Mouse (Mus musculus) kidney, postnatal 0 days (tissue): Measurements from ENCODE around the gene Dpf2. TPM values are rescaled to one million over a fixed set of nuclear protein-coding genes. Genes with fewer than 3 reads are reported as not detected.

ENCODE experiments used
- ATAC-seq: fragments of 200-750 bp; cut with Nextera tagmentation; replicated peaks from 2 replicates; pipeline ENCODE4 v1.8.0; 2017; ENCODE audit warnings: low read depth, moderate number of reproducible peaks, moderate TSS enrichment, moderate library complexity; ENCODE audit not compliant: low FRiP score
- DNase-seq: peaks from one replicate; pipeline ENCODE4 v3.0.0-alpha.2; 2016; ENCODE audit warnings: low spot score
- H3K27ac ChIP-seq: fragments of 300-500 bp; sonication (generic); 2 replicates; pipeline ENCODE4 v1.5.1; 2014; ENCODE audit warnings: mild to moderate bottlenecking
- H3K27me3 ChIP-seq: fragments of 300-500 bp; sonication (generic); 2 replicates; pipeline ENCODE4 v1.6.1; 2014; ENCODE audit warnings: low read length, mixed read lengths; ENCODE audit not compliant: insufficient read depth
- H3K36me3 ChIP-seq: fragments of 300-500 bp; sonication (generic); 2 replicates; pipeline ENCODE4 v1.6.1; 2014; ENCODE audit warnings: low read length, mixed read lengths; ENCODE audit not compliant: insufficient read depth
- H3K4me1 ChIP-seq: fragments of 300-500 bp; sonication (generic); replicated peaks from 2 replicates; pipeline ENCODE4 v1.6.1; 2014; ENCODE audit warnings: antibody characterized with exemption, low read length, mixed read lengths; ENCODE audit not compliant: insufficient read depth
- H3K4me2 ChIP-seq: fragments of 300-500 bp; sonication (generic); 2 replicates; pipeline ENCODE4 v1.6.1; 2014; ENCODE audit warnings: mild to moderate bottlenecking, low read length, moderate library complexity, mixed read lengths
- H3K4me3 ChIP-seq: fragments of 300-500 bp; sonication (generic); replicated peaks from 2 replicates; pipeline ENCODE4 v1.5.1; 2014; ENCODE audit warnings: low read depth, low read length
- H3K9ac ChIP-seq: fragments of 300-500 bp; sonication (generic); 2 replicates; pipeline ENCODE4 v1.6.1; 2014; ENCODE audit warnings: low read depth, low read length
- H3K9me3 ChIP-seq: fragments of 300-500 bp; sonication (generic); replicated peaks from 2 replicates; pipeline ENCODE4 v1.6.1; 2016; ENCODE audit warnings: low read length, inconsistent platforms, mixed read lengths
- CTCF ChIP-seq: IDR thresholded peaks from 2 replicates; pipeline ENCODE4 v1.5.1; 2016; ENCODE audit warnings: antibody characterized with exemption, low read depth, mild to moderate bottlenecking, moderate library complexity
- WGBS: fragments of 180-500 bp; shearing (Covaris S2); extraction: QIAGEN DNeasy Blood & Tissue Kit; methylation state at CpG from one replicate; pipeline ENCODE4 v1.1.7; 2014; 5-methylcytosine and 5-hydroxymethylcytosine counted together
- polyA plus RNA-seq: library from polyadenylated mRNA; unstranded; fragments of >200 nt; fragmentation: Nextera tagmentation; extraction: Ambion mirVana; gene quantifications from 2 replicates; pipeline ENCODE4 v1.2.1, GENCODE M21; 2015

The Dpf2 gene
- polyA plus RNA-seq: 108 and 109 TPM in 2 replicates

- DNase-seq (no peak), ATAC-seq (peak; percentile 41)
- Histone ChIP-seq H3K4me2 (peak within 1 kb of the TSS; percentile 80), H3K4me1 (peaks cover 17% of the 10 kb centered on the region; the same call in 1 of the 2 replicates), H3K27me3 (no peaks in the 10 kb centered on the region), H3K4me3 (peak within 1 kb of the TSS; percentile 76), H3K27ac (peak within 1 kb of the TSS; percentile 81), H3K36me3 (peaks cover 17% of the 10 kb centered on the region), H3K9me3 (no peaks in the 10 kb centered on the region), H3K9ac (peak within 1 kb of the TSS; percentile 95)
- 20% methylated on average over 13 of the region's 13 CpGs for WGBS
- no peak for TF ChIP-seq CTCF
Measured at GRCm38 (mm10) chr19:5913007-5913719, at the start of gene Dpf2. Gene Dpf2 (minus strand): TSS chr19:5913010.

- Histone ChIP-seq H3K4me3 (no peak overlapping the region), H3K27me3 (no peaks in the 10 kb centered on the region), H3K4me1 (peaks cover 30% of the 10 kb centered on the region), H3K9ac (no peak overlapping the region), H3K4me2 (no peak overlapping the region), H3K9me3 (no peaks in the 10 kb centered on the region), H3K36me3 (peaks cover 6% of the 10 kb centered on the region; the same call in 1 of the 2 replicates), H3K27ac (no peak overlapping the region)
- WGBS: 88% methylated on average over 5 of the region's 5 CpGs
- no peak for TF ChIP-seq CTCF
- no peak for ATAC-seq
- DNase-seq: no peak
Measured at GRCm38 (mm10) chr19:5957371-5957770, 44.6 kb upstream of the Dpf2 start.

DNA sequence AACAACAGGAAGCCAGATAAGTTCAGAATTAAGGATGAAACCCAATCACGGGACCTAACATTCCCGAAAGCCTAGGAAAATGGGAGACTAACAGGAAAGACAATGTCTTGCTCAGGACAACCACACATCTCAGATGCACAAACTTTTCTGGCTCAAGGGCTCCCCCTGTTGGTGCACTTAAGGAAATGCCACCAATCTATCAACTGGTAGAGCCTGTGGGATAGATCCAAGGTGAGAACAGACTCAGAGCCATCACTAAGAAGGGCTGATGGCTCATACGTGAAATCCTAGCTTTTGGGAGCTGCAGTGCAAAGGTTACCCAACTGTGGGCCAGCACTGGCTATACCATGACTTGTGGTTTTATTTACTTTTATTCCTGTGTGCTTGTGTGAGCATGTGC lies 43.9 kb upstream of the Dpf2 start:
- WGBS: 13% methylated on average over 3 of the region's 3 CpGs
- Histone ChIP-seq H3K4me2 (no peak overlapping the region), H3K4me3 (no peak overlapping the region), H3K4me1 (peaks cover 35% of the 10 kb centered on the region), H3K9me3 (no peaks in the 10 kb centered on the region), H3K27me3 (no peaks in the 10 kb centered on the region), H3K27ac (no peak overlapping the region), H3K9ac (no peak overlapping the region), H3K36me3 (peaks cover 7% of the 10 kb centered on the region; the same call in 1 of the 2 replicates)
- TF ChIP-seq CTCF: peak; percentile 97
- DNase-seq (peak; percentile 91), ATAC-seq (no peak; the same call in 1 of the 2 replicates)

GRCm38 (mm10) chr19:5955704-5956670 lies 43.2 kb upstream of the Dpf2 start:
- no peaks in the 10 kb centered on the region for H3K27me3 ChIP-seq
- peaks cover 10% of the 10 kb centered on the region; the same call in 1 of the 2 replicates for H3K36me3 ChIP-seq
- peak; percentile 83 for DNase-seq
- H3K9me3 ChIP-seq: no peaks in the 10 kb centered on the region
- no peak for TF ChIP-seq CTCF
- H3K27ac ChIP-seq: peak overlapping the region; percentile 72
- WGBS: 45% methylated on average over 28 of the region's 28 CpGs
- H3K4me2 ChIP-seq: peak overlapping the region; percentile 48
- 0 out of 2 replicates have a peak overlapping the region, but pooled peaks have one; percentile 18 for H3K4me3 ChIP-seq
- ATAC-seq: peak; percentile 16; the same call in 1 of the 2 replicates
- no peak overlapping the region for H3K9ac ChIP-seq
- peaks cover 39% of the 10 kb centered on the region for H3K4me1 ChIP-seq

DNA sequence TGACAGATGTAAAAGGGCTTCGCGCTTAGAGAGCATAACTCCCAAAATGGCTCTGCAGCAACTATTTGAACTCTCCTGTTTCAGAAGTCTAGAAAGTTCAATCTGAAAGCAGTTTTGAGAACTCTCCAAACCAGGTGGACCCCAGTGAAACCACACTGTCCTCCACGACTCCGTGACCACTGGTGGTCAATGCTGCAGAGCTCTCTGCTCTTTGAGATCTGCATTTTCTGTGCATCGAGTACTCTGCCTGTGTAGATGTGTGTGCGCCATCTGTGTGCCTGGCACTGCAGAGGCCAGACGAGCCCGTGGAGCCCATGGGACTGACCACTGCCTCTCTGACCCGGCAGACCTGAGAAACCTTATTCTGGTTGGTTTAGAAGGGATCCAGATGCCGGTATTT lies 42.1 kb upstream of the Dpf2 start:
- no peak for TF ChIP-seq CTCF
- DNase-seq: no peak
- Histone ChIP-seq H3K27me3 (no peaks in the 10 kb centered on the region), H3K36me3 (peaks cover 20% of the 10 kb centered on the region), H3K9me3 (no peaks in the 10 kb centered on the region), H3K4me3 (no peak overlapping the region), H3K4me1 (peaks cover 39% of the 10 kb centered on the region), H3K27ac (peak overlapping the region; percentile 72), H3K4me2 (no peak overlapping the region), H3K9ac (no peak overlapping the region)
- WGBS: 59% methylated on average over 10 of the region's 10 CpGs
- no peak for ATAC-seq
